Mouse (Mus musculus) B cell, adult (primary cell): ENCODE measurements around the gene Klre1. TPM values are rescaled to one million over a fixed set of nuclear protein-coding genes. Genes with fewer than 3 reads are reported as not detected.

Source experiments
- total RNA-seq: library from RNA; stranded (reverse); gene quantifications from 4 replicates; pipeline ENCODE4 v1.2.4, GENCODE M21; 2023; ENCODE audit not compliant: inconsistent age

The Klre1 gene
- 0.45 to 1.9 TPM (median 0.99 TPM) in 3 of 4 replicates, not detected in the other for total RNA-seq

DNA sequence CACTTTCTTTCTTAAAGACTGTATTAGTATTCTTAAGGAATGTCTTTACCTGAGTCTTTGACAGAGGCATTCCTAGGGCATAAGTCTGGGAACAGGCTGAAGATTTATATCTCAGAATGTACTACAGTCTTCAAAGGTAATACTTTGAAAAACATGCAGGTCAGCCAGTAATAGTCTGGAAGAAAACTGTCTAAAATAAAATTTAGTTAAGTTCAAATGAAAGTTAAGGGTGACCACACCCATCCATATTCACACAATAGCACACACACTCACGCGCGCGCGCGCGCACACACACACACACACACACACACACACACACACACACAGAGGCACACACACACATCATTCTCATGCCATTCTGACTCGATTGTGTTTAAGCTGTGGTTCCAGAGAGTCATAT is at the start of gene Klre1:
Gene Klre1, plus strand, starts transcription at position 301 of the 400 bp plus-strand sequence.

DNA sequence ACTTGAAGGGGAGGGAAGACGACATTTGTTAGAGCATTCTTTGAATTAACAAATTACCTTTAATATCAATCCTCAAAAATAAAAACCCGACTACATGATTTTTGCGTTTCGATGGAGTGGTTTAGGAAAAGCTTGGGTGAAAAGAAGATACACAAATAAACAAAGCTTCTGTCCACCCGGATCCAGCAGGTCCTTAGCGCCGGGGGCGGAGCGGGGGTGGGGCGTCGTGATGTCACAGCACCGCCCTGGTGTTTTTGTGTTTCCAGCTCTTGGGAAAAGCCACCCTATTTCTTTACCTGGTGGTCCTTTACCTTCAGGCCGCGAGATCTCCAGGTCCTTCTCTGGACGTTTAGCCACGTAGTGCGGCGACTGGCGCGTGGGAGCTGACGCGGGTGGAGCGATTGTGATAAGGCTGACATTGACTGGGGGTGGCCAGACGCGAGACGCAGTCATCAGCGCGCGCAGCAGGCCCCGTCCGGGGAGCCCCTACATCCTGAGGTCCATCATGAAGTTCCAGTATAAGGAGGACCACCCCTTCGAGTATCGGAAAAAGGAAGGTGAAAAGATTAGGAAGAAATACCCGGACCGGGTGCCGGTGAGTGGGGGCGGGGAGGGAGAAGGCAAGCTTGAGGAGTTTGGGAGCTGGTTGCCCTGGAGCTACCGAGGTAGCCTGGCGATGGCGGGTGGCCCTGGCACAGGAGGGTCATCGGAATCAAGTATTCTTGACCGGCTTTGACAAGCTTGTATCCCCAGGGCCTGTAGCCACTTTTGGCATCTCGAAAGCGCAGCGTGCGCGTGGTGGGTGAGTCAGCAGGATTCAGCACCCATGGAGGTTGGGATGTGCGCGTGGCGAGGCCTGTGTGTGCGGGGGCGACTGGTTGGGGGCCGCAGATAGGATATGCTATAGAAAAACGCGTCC is 44.5 kb upstream of the Klre1 start, which contains the start of gene Gabarapl1:
Gene Gabarapl1, plus strand, starts transcription at position 219 of the 919 bp plus-strand sequence.

DNA sequence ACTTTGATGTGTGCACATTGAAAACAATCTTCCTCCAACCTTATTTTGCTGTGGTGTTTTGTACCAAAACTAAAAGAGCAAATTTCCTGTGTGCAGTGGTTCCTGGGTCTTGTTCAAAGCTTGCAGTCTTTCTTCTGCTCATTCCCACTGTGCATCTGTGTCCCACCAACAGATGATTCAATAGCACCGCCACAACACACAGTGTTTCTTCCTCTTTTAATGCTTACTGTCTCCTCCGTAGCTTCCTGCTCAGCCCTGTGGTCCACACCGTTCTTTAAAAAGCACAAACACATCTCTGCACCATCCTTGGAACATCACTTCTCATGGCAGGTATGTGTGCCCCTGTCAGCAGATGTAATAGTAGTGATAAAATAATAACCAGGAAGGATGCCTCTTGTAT is 13.8 kb downstream of the Klre1 start, which contains the start of gene Klrd1:
Gene Klrd1, plus strand, starts transcription at position 275 of the 400 bp plus-strand sequence.

DNA sequence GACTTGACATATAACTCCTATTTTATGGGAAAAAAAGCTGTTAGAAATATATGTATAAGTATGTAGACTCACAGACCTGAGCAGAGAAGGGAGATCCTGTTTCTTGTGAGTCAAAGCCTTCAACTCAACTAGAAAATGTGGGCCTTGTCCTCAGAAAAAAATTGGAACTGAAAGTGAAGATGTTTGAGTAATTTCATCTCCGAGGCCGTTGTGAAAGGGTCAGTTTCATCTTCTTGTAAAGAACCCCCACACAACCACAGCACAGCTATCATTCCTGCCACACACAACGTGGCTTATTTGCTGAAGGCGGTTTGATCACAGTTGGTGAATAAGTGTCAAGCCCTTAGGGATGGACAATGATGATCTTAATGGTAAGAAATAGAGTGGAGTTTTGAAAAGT is 46.0 kb downstream of the Klre1 start, which contains the start of gene Klrk1:
Gene Klrk1, minus strand, starts transcription at position 130 of the 400 bp plus-strand sequence.

Other genes starting within 250 kb of the Klre1 start
- 0.55 TPM in 1 of 4 replicates, not detected in the others for gene 4922502D21Rik, start 246.1 kb upstream of the Klre1 start, total RNA-seq
- gene Clec12a, start 235.2 kb upstream of the Klre1 start, total RNA-seq = 3.9 to 7.7 TPM (median 6.0 TPM) in 4 replicates
- gene Clec12b, start 192.0 kb upstream of the Klre1 start, total RNA-seq = not detected in 4 replicates
- gene Clec1b, start 180.6 kb upstream of the Klre1 start, total RNA-seq = 0.16 TPM in 1 of 4 replicates, not detected in the others
- gene Clec9a, start 169.0 kb upstream of the Klre1 start, total RNA-seq = 0.29 to 1.4 TPM (median 0.30 TPM) in 3 of 4 replicates, not detected in the other
- gene Clec1a, start 125.9 kb upstream of the Klre1 start, total RNA-seq = not detected in 4 replicates
- gene Olr1, start 70.7 kb upstream of the Klre1 start, total RNA-seq = not detected in 4 replicates
- gene Tmem52b, start 65.3 kb upstream of the Klre1 start, total RNA-seq = not detected in 4 replicates
- gene Gabarapl1, start 44.7 kb upstream of the Klre1 start, total RNA-seq = 13.7 to 15.0 TPM (median 14.4 TPM) in 4 replicates
- 1.8 to 2.4 TPM (median 2.1 TPM) in 4 replicates for gene Klrd1, start 13.9 kb downstream of the Klre1 start, total RNA-seq
- 1.00 to 2.0 TPM (median 1.3 TPM) in 4 replicates for gene Klrk1, start 46.0 kb downstream of the Klre1 start, total RNA-seq
- gene Klrc3, start 65.4 kb downstream of the Klre1 start, total RNA-seq = not detected in 4 replicates
- 0.35 to 0.90 TPM (median 0.58 TPM) in 4 replicates for gene Klrc2, start 82.8 kb downstream of the Klre1 start, total RNA-seq
- 1.1 to 4.0 TPM (median 2.2 TPM) in 4 replicates for gene Klrc1, start 101.1 kb downstream of the Klre1 start, total RNA-seq
- 0.66 to 1.1 TPM (median 0.83 TPM) in 3 of 4 replicates, not detected in the other for gene Klri1, start 139.2 kb downstream of the Klre1 start, total RNA-seq
- gene Klri2, start 162.6 kb downstream of the Klre1 start, total RNA-seq = 0.12 to 0.48 TPM (median 0.27 TPM) in 4 replicates
- gene Gm156, start 206.4 kb downstream of the Klre1 start, total RNA-seq = not detected in 4 replicates